Mouse (Mus musculus) frontal cortex, postnatal 25 days (tissue): Measurements from ENCODE around the gene Usf1.
A peak's percentile ranks its signal among the peaks of the same experiment; 100 is the strongest.

Source experiments
- DNase-seq, 2 experiments: peaks; one replicate each; pipeline ENCODE4 v3.0.0; 2022; ENCODE audit warnings: low spot score in 2 of 2

Usf1 gene

GRCm38 (mm10) chr1:171410947-171411484 lies at the start of gene Usf1:
Gene Usf1, plus strand, starts transcription at chr1:171411313.
- DNase-seq: peak; percentile 87 to 92

GRCm38 (mm10) chr1:171365934-171366333 lies 45.2 kb upstream of the Usf1 start:
- no peak for DNase-seq

DNA sequence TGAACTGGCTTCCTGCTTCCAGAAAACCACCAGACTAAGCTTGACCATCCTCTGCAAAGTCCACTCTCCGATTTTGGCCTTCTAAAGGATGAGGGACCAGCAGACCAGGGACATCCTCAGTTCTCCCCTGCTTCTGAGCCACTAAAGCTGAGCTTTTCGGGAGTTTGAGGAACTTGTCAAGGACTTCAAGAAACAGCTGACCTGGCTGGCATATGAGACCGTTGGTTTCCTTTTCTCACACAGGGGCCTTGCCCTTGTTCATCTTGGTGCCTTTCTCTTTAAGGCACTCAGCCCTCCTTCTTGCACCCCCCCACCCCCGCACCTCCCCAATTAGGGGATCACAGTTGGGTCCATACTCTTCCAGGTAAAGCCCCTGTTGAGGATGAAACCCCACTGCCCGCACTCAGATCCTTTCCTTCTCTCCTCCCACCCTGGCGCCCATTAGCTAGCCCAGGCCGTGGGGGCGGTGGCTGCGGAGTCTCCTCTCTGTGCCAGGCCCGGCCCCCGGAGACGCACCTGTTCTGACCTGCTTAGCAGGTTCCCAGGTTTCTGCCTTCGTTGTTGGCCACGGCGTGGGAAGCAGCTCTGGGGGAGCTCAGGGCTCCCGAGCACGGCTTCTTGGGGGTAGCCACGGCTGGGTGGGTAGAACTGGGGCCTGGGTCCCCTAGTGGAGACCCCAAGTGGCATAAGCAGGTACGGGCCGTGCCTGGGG lies 41.1 kb upstream of the Usf1 start, which contains the start of gene Nectin4:
Nectin4 (plus strand) TSS at position 255 of the 712 bp plus-strand sequence.
- DNase-seq: no peak

GRCm38 (mm10) chr1:171372880-171373279 lies 38.2 kb upstream of the Usf1 start:
- no peak for DNase-seq

GRCm38 (mm10) chr1:171373946-171374345 lies 37.2 kb upstream of the Usf1 start:
- DNase-seq: no peak

GRCm38 (mm10) chr1:171375646-171376097 lies 35.4 kb upstream of the Usf1 start:
- no peak for DNase-seq

- DNase-seq: no peak
Observed at GRCm38 (mm10) chr1:171378298-171378697, 32.8 kb upstream of the Usf1 start.

DNA sequence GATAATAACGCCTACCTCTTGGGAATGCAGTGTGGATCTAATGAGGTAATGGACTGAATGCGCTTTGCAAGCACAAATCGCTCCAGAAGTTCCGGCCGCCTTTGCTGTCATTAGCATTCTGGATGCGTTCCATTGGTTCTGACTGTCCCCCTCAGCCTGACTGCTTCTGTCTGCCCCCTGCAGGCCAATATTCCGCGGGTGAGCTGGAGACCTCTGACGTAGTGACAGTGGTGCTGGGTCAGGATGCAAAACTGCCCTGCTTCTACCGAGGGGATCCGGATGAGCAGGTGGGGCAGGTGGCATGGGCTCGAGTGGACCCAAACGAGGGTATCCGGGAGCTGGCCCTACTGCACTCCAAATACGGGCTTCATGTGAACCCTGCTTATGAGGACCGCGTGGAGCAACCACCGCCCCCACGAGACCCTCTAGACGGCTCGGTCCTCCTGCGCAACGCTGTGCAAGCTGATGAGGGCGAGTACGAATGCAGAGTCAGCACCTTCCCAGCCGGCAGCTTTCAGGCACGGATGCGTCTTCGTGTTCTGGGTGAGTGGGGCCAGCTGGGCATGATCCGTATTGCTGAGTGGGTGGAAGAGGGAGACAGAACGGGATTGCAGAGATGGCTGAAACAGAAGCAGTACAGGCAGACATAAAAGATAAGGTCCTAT lies 31.0 kb upstream of the Usf1 start:
- DNase-seq: peak; percentile 43 to 49

DNA sequence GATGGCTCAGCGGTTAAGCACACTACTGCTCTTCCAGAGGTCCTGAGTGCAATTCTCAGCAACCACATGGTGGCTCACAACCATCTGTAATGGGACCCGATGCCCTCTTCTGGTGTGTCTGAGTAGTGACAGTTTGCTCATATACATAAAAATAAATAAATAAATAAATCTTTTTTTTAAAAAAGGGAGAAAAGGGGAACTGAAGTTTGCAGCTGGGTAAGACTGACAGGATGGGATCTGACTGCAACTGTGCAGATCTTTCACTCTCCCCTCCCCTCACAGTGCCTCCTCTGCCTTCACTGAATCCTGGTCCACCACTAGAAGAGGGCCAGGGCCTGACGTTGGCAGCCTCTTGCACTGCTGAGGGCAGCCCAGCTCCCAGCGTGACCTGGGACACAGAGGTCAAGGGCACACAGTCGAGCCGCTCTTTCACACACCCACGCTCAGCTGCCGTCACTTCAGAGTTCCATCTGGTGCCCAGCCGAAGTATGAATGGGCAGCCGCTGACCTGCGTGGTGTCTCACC lies 29.0 kb upstream of the Usf1 start:
- no peak for DNase-seq

GRCm38 (mm10) chr1:171384361-171384760 lies 26.8 kb upstream of the Usf1 start:
- no peak for DNase-seq

GRCm38 (mm10) chr1:171385171-171385570 lies 25.9 kb upstream of the Usf1 start:
- no peak for DNase-seq

GRCm38 (mm10) chr1:171387099-171387498 lies 24.0 kb upstream of the Usf1 start:
- no peak for DNase-seq

- DNase-seq: no peak
Observed at GRCm38 (mm10) chr1:171388376-171389102, 22.6 kb upstream of the Usf1 start, which contains the start of gene Arhgap30. Gene Arhgap30, plus strand, starts transcription at chr1:171388954.

DNA sequence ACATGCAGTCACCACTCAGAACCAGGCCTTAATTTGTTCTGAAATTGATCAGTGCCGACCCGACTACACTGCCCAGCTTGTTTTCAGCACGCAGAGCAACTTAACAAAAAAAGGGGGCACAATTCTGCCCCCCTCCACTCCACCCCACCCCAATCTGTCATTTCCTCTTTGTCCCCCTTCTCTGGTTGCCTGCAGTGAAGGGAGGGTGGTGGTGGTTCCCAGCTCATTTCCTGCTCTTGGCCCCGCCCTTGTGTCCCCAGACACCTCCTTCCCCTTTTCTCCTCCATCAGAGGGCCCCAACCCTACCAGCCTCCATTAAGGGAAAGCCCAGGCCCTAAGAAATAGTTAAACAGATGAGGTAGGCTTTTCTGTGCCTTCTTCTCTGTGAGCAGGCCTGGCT lies 21.0 kb upstream of the Usf1 start:
- DNase-seq: no peak

DNA sequence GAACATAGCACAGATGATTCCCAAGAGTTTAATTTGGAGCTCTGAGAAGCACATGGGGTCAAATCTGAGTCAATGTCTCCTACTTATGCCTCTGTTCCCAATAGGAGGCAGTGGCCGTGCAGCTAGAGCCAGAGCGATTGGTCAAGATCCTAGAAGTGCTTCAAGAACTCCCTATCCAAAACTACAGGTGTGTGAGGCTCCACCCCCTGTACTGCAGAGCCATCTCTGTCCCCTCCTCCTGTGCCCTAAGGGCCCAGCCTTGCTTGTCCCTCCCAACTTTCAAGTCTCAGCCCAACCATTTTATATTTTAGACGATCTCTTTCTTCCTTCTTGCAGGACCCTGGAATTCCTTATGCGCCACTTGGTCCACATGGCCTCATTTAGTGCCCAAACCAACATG lies 9.3 kb upstream of the Usf1 start:
- DNase-seq: no peak

DNA sequence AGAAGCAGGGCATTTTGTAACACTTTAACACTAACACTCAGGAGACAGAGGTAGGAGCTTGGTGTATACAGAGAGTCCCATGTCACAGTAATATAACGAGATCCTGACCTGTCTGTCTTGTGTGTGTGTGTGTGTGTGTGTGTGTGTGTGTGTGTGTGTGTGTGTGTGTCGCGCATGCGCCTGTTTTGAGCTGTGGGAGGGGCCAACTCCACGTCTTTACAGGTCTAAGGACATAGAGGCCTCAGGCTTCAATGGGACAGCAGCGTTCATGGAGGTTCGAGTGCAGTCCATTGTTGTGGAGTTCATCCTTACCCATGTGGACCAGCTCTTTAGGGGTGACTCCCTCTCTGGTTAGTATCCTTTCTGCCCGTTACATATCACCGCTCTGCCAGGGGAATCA lies 8.1 kb upstream of the Usf1 start:
- DNase-seq: no peak

DNA sequence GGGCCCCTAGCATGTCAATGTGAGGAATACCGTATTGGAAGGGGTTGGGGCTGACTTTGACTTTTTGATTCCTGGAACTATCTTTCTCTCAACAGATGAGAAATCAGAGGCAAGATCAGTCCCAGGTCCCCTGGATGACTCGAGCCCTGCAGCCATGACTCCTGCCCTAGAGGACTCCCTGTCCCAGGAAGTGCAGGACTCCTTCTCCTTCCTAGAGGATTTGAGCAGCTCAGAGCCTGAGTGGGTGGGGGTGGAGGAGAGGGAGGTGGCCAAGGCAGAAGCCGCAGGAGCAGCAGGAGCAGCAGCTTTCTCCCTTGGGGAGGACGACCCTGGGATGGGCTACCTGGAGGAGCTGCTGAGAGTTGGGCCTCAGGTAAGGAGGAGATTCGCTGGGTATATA lies 3.9 kb upstream of the Usf1 start:
- no peak for DNase-seq

DNA sequence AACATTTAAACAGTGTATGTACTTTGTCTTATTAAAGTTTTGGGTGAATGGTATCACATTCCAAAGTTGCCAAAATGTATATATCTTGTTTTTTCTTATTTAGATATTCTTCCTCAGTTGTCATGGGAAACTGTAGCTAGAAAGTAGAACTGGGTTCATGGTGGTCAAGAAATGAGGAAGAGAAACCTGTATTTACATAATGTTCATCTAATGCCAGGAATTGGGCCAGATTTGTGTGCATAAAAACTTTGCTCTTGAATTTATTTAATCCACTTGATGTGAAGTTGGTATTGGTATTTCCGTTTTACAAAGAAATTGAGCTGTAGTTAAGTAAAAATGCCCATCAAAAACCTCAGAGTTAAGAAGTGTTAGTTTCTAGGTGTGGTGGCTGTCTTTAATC lies 882 bp upstream of the Usf1 start:
- no peak for DNase-seq

DNA sequence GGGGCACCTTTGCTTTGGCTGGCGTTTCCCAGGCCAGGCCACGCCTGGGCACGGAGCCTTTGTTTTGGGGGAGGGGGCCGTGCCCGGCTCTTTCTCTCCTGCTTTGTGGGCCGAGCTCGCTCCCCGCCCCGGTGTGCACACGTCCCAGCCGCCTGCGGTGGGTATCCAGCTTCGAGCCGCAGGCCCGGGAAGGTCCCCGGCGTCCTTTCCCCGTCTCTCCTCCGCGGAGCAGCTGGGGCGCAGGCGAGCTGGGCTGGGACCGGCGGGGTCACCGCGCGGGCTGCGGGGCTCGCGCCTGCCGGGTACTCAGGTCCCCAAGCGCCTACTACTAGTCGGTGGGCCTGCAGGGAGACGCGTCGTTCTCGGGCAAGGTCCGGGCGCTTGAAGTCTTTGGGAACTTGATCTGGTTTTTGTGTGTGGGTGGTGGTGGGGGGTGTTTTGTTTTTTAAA lies 404 bp downstream of the Usf1 start:
- no peak for DNase-seq

DNA sequence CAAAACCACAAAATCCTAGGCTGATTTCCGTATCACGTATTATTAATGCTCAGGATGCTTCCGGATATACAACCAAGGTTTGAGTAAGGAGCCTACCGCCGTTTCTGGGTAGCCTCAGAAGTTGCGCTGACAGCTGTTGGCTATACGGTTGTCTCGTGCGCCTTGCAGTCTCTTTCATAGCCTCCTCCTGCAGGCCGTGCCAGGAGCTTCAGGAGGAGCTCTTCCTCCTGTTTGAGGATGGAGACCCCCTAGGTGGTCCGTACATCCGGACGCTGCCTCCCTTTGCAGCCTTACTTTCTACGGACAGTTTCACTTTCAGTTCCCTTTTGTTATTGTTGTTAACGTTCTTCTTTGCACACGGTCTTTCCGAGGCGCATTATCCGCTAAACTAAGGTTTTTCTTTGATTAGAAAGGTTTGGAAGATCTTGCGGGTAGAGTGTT lies 908 bp downstream of the Usf1 start:
- DNase-seq: no peak

DNA sequence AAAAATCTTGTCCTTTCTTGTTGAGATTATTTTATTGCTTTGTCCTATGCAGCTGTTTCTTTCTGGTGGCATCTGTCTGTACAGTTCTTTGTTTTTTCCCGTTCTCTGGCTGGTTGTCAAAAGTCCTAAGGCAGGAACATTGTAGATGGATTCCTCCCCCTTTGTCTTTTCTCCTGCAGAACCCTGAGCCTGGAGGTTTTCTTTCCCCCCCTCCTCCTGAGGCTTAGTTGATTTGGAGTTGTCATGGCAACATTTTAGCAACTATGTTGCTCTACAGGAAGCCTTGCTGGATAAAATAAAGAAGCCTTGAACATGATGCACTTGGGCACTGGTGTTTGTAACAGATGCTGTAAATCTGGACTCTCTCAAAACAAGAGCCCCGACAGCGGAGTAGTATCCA lies 1.3 kb downstream of the Usf1 start:
- no peak for DNase-seq

DNA sequence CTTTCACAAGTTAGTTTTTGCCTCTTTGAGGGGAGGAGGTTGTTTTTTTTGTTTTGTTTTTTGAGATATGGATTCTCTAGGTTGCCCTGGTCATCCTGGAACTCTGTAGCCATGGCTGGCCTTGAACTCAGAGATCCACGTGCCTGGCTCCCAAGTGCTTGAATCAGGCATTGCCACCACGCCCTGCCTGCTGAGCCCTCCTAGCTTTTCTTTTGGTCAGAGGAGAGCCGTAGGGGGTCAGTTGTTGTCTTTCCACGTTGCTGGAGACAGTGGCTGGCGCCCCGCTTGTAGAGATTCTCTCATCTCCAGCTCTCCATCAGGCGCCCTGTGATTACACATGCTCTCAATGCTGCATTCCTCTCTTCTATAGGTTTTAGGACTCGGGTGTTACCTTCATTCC lies 2.5 kb downstream of the Usf1 start:
- no peak for DNase-seq
